In the genomic region with DNA sequence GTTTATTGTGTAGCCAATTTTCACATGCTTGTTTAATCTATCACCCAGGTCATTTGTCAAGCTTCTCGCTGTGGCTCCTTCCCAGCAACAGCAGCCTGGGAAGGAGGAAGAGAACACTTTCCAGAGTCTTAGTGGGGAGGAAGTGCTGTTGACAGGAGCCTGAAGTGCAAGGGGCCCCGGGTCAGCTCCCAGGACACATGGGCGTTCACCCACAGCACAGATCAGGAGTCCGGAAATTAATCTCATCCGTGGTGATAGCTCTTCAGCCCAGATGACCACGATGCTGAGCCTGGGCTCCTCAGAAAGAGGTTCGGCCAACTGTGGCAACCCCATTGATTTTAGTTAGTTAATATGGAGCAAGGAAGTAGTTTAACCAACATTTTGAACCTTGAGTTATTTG, we compare ENCODE assay signal across 19 mouse cellular contexts.
DNase-seq lines count a peak whose midpoint lies in the region; ATAC-seq and TF ChIP-seq lines count a peak whose summit lies in the region.
"Had no signal": no experiment of that assay in that cellular context is flagged by ENCODE, and none has a peak within 500 bp of the region (broad histone marks: within the 10 kb centered on the region; RNA-seq: fewer than 3 reads in every experiment).

No protein-coding gene starts in this region.

- TF ChIP-seq POLR2A in lung, adult 2 months (IDR thresholded peaks at IDR 0.05; ENCODE audit: borderline replicate concordance, extremely low read depth, low read depth, low read length) = no peak

- no peak overlapping the region for H3K27ac ChIP-seq in intestine, postnatal 0 days (ENCODE audit: low read depth, low read length)
- no peak overlapping the region for H3K27ac ChIP-seq in intestine, embryonic 16.5 days (ENCODE audit: low read length)
- peak overlapping the region; percentile 58; the same call in 1 of the 2 replicates for H3K27ac ChIP-seq in kidney, embryonic 16.5 days (ENCODE audit: low read length)
- H3K27ac ChIP-seq: embryonic facial prominence, embryonic 13.5 days; forebrain, embryonic 12.5 days; heart, adult 2 months; hindbrain, embryonic 10.5 days; hindbrain, embryonic 14.5 days had no signal

- H3K4me2 ChIP-seq in intestine, postnatal 0 days (replicated peaks; ENCODE audit: low read depth) = no peak overlapping the region
- H3K4me2 ChIP-seq in intestine, embryonic 16.5 days (ENCODE audit: low read depth, low read length) = no peak overlapping the region
- no peak overlapping the region for H3K4me2 ChIP-seq in kidney, embryonic 16.5 days (replicated peaks; ENCODE audit: low read depth, low read length)
- H3K4me2 ChIP-seq: embryonic facial prominence, embryonic 13.5 days; forebrain, embryonic 12.5 days; heart, embryonic 12.5 days; hindbrain, embryonic 14.5 days had no signal

- H3K4me3 ChIP-seq in intestine, postnatal 0 days (ENCODE audit: low read depth, low read length) = no peak overlapping the region
- no peak overlapping the region for H3K4me3 ChIP-seq in intestine, embryonic 16.5 days (ENCODE audit: low read length)
- H3K4me3 ChIP-seq in kidney, embryonic 16.5 days (ENCODE audit: low read length) = no peak overlapping the region
- H3K4me3 ChIP-seq in lung, adult 2 months (replicated peaks; ENCODE audit: extremely low read depth, low read depth, low read length) = no peak overlapping the region
- H3K4me3 ChIP-seq: embryonic facial prominence, embryonic 13.5 days; forebrain, embryonic 12.5 days; heart, adult 2 months; heart, embryonic 12.5 days; hindbrain, embryonic 10.5 days had no signal

- H3K36me3 ChIP-seq in intestine, postnatal 0 days (ENCODE audit: control insufficient read depth, insufficient read depth) = no peaks in the 10 kb centered on the region
- H3K36me3 ChIP-seq in intestine, embryonic 16.5 days (ENCODE audit: control insufficient read depth, insufficient read depth, low read length) = no peaks in the 10 kb centered on the region
- H3K36me3 ChIP-seq in kidney, embryonic 16.5 days (ENCODE audit: insufficient read depth, low read length) = no peaks in the 10 kb centered on the region
- H3K36me3 ChIP-seq: embryonic facial prominence, embryonic 13.5 days; forebrain, embryonic 12.5 days; heart, embryonic 12.5 days; hindbrain, embryonic 10.5 days had no signal

- peak; percentile 36; the same call in 1 of the 2 replicates for ATAC-seq in intestine, postnatal 0 days
- no peak for ATAC-seq in intestine, embryonic 16.5 days
- peak; percentile 62 for ATAC-seq in kidney, embryonic 16.5 days (ENCODE audit: low FRiP score, low TSS enrichment)
- ATAC-seq: forebrain, embryonic 16.5 days had no signal

- no peaks in the 10 kb centered on the region for H3K4me1 ChIP-seq in intestine, postnatal 0 days (replicated peaks; ENCODE audit: control insufficient read depth, insufficient read depth, low read length)
- H3K4me1 ChIP-seq in intestine, embryonic 16.5 days (ENCODE audit: control insufficient read depth, insufficient read depth, low read length) = 0 out of 2 replicates have a peak, but pooled peaks cover 6% of the 10 kb centered on the region
- peaks cover 22% of the 10 kb centered on the region for H3K4me1 ChIP-seq in kidney, embryonic 16.5 days (ENCODE audit: insufficient read depth, low read length)
- H3K4me1 ChIP-seq in lung, adult 2 months (ENCODE audit: control insufficient read depth, insufficient read depth, low read length) = no peaks in the 10 kb centered on the region; the same call in 1 of the 2 replicates
- H3K4me1 ChIP-seq: embryonic facial prominence, embryonic 13.5 days had no signal

- WGBS in intestine, postnatal 0 days = 28% methylated on average over 7 of the region's 7 CpGs
- 39% methylated on average over 7 of the region's 7 CpGs for WGBS in intestine, embryonic 16.5 days
- WGBS in kidney, embryonic 16.5 days = 10% methylated on average over 7 of the region's 7 CpGs
- WGBS in lung, adult 2 months = 21% methylated on average over 7 of the region's 7 CpGs

- DNase-seq in kidney, postnatal 25 days = no peak
- peak; percentile 17 for DNase-seq in lung, postnatal 10 days
- no peak for DNase-seq in lung, adult 2 months
- no peak for DNase-seq in c-Kit-positive CD71-positive TER-119-positive erythroid progenitor cells, embryonic 14.5 days (ENCODE audit: low spot score)
- DNase-seq: adrenal gland, adult 8-10 months; cerebellum, adult 11-12 months; cerebellum, adult 9-10 months; cerebellum, postnatal 25 days; gastrocnemius, postnatal 10 days; heart, adult 2 months had no signal

- H3K9ac ChIP-seq in intestine, postnatal 0 days (ENCODE audit: low read depth, low read length) = no peak overlapping the region
- no peak overlapping the region for H3K9ac ChIP-seq in intestine, embryonic 16.5 days (ENCODE audit: low read depth, low read length)
- no peak overlapping the region for H3K9ac ChIP-seq in kidney, embryonic 16.5 days (replicated peaks; ENCODE audit: low read length)
- H3K9ac ChIP-seq: embryonic facial prominence, embryonic 13.5 days; forebrain, embryonic 12.5 days; heart, embryonic 12.5 days; hindbrain, embryonic 14.5 days had no signal

- no peak for TF ChIP-seq CTCF in intestine, postnatal 0 days (IDR thresholded peaks at IDR 0.05; ENCODE audit: low read depth)
- TF ChIP-seq CTCF in lung, adult 2 months (IDR thresholded peaks at IDR 0.05; ENCODE audit: insufficient read depth, low read length) = no peak

- H3K27me3 ChIP-seq in intestine, postnatal 0 days (replicated peaks; ENCODE audit: control insufficient read depth, insufficient read depth, low read length) = no peaks in the 10 kb centered on the region
- no peaks in the 10 kb centered on the region for H3K27me3 ChIP-seq in intestine, embryonic 16.5 days (replicated peaks; ENCODE audit: control insufficient read depth, insufficient read depth, low read length)
- H3K27me3 ChIP-seq in kidney, embryonic 16.5 days (ENCODE audit: insufficient read depth, low read length) = no peaks in the 10 kb centered on the region
- H3K27me3 ChIP-seq: embryonic facial prominence, embryonic 13.5 days; forebrain, embryonic 12.5 days had no signal

- no peaks in the 10 kb centered on the region for H3K9me3 ChIP-seq in intestine, postnatal 0 days (ENCODE audit: control insufficient read depth)
- H3K9me3 ChIP-seq in intestine, embryonic 16.5 days (ENCODE audit: control insufficient read depth, low read length) = no peaks in the 10 kb centered on the region
- no peaks in the 10 kb centered on the region for H3K9me3 ChIP-seq in kidney, embryonic 16.5 days (ENCODE audit: low read length)
- H3K9me3 ChIP-seq: embryonic facial prominence, embryonic 13.5 days; forebrain, embryonic 12.5 days; heart, embryonic 12.5 days; hindbrain, embryonic 10.5 days had no signal
